Mouse (Mus musculus) hindbrain, embryonic 16.5 days (tissue): ENCODE measurements around the gene Apoc4. TPM values are rescaled to one million over a fixed set of nuclear protein-coding genes. Genes with fewer than 3 reads are reported as not detected.

ENCODE experiments used
- ATAC-seq: fragments of 200-750 bp; cut with Nextera tagmentation; 2 replicates; pipeline ENCODE4 v1.8.0; 2017; ENCODE audit warnings: moderate TSS enrichment, moderate library complexity
- H3K27ac ChIP-seq: fragments of 300-500 bp; sonication (generic); 2 replicates; pipeline ENCODE4 v1.5.1; 2014; ENCODE audit warnings: low read depth, mild to moderate bottlenecking, control low read depth, low read length, moderate library complexity
- H3K27me3 ChIP-seq: fragments of 300-500 bp; sonication (generic); replicated peaks from 2 replicates; pipeline ENCODE4 v1.6.1; 2014; ENCODE audit warnings: low read length; ENCODE audit not compliant: control insufficient read depth, insufficient read depth
- H3K36me3 ChIP-seq: fragments of 300-500 bp; sonication (generic); 2 replicates; pipeline ENCODE4 v1.6.1; 2014; ENCODE audit warnings: mild to moderate bottlenecking, low read length, moderate library complexity, mixed read lengths; ENCODE audit not compliant: control insufficient read depth, insufficient read depth
- H3K4me1 ChIP-seq: fragments of 300-500 bp; sonication (generic); 2 replicates; pipeline ENCODE4 v1.6.1; 2014; ENCODE audit warnings: low read depth, low read length; ENCODE audit not compliant: control insufficient read depth, insufficient read depth
- H3K4me2 ChIP-seq: fragments of 300-500 bp; sonication (generic); 2 replicates; pipeline ENCODE4 v1.6.1; 2014; ENCODE audit warnings: mild to moderate bottlenecking, low read length, control low read depth, moderate library complexity
- H3K4me3 ChIP-seq: fragments of 300-500 bp; sonication (generic); 2 replicates; pipeline ENCODE4 v1.5.1; 2014; ENCODE audit warnings: mild to moderate bottlenecking, low read length, control low read depth, moderate library complexity
- H3K9ac ChIP-seq: fragments of 300-500 bp; sonication (generic); 2 replicates; pipeline ENCODE4 v1.6.1; 2014; ENCODE audit warnings: low read depth, mild to moderate bottlenecking, control low read depth, low read length, moderate library complexity
- H3K9me3 ChIP-seq: fragments of 300-500 bp; sonication (generic); 2 replicates; pipeline ENCODE4 v1.6.1; 2014; ENCODE audit warnings: mild to moderate bottlenecking, low read length, moderate library complexity; ENCODE audit not compliant: control insufficient read depth
- WGBS: fragments of 180-500 bp; shearing (Covaris S2); extraction: QIAGEN DNeasy Blood & Tissue Kit; methylation state at CpG from one replicate; pipeline ENCODE4 v1.1.7; 2014; 5-methylcytosine and 5-hydroxymethylcytosine counted together
- polyA plus RNA-seq: library from polyadenylated mRNA; unstranded; fragments of >200 nt; fragmentation: Nextera tagmentation; extraction: Ambion mirVana; gene quantifications from 2 replicates; pipeline ENCODE4 v1.2.1, GENCODE M21; 2015

Apoc4 gene
- polyA plus RNA-seq, 1 experiment from 2014 or later = not detected

DNA sequence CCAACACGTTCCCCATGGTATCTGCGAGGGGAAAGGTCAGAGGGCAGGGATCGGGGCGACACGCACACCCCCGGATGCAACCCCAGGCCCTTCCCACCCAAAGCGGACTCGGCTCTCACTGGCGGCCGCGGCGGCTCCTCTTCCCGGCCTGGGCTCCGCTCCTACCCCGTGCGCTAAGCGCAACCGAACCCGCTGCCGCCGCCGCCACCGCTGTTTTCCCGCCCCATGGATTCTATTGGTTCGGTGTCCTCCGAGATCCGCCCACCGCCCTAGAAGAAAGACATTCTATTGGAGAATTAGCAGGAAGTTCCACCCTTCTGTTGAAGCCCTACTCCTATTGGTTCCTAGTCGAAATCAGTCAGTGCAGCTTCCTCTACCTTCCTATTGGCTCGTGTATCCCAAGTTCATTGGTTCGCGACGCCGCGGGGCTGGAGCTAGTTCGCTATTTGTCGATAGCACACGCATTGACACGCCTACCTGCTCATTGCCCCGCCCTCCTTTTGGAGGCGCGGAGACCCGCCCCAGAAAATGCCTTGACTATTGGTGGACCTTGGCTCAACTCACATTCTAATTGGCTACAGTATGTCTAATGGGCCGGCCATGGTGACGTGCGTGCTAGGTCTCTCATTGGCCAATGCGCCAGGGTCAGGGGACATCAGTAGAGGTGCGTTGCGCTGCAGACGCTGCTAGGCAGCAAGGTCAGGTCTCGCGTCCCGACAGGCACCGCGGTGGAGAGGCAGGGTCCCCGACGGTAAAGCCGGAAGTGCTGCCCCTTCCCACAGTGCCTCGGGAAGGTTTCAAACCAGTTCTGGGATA is 34.2 kb upstream of the Apoc4 start, which contains the start of gene Tomm40:
Gene Tomm40, minus strand, starts transcription at position 200 of the 816 bp plus-strand sequence.
- H3K36me3 ChIP-seq = peaks cover 5% of the 10 kb centered on the region

DNA sequence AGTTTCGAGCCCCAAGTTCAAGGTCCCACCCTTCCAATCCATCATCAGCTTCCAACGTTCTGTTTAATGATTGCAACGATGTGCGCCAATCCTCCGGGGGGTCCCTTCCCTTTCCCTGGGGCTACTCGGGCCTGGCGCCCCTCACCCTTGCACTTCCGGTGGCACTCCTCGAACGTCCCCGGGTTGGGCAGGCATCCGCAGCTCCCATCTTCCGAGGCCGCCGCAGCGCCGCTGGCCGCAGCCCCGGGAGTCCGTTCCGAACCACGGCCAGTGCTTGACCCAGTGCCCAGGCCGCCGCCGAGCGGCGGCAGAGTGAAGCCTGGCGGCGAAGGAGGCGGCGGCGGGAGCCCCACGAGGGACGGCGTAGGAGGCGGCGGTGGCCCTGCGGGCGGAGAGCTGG is 33.6 kb upstream of the Apoc4 start:
- H3K9ac ChIP-seq = peak overlapping the region; percentile 84
- H3K27ac ChIP-seq = peak overlapping the region; percentile 71
- H3K4me1 ChIP-seq = peaks cover 16% of the 10 kb centered on the region
- H3K9me3 ChIP-seq = no peaks in the 10 kb centered on the region
- ATAC-seq = no peak
- H3K4me2 ChIP-seq = peak overlapping the region; percentile 74
- H3K27me3 ChIP-seq = no peaks in the 10 kb centered on the region
- under 1% methylated on average over 37 of the region's 39 CpGs for WGBS
- peaks cover 8% of the 10 kb centered on the region for H3K36me3 ChIP-seq
- H3K4me3 ChIP-seq = peak overlapping the region; percentile 75

More for the DNA sequence above, 34.2 kb upstream of the Apoc4 start, which contains the start of gene Tomm40:
- ATAC-seq = peak; percentile 99
- peak within 1 kb of the TSS; percentile 91 for H3K27ac ChIP-seq
- no peaks in the 10 kb centered on the region for H3K27me3 ChIP-seq
- H3K4me1 ChIP-seq = peaks cover 16% of the 10 kb centered on the region
- no peaks in the 10 kb centered on the region for H3K9me3 ChIP-seq
- peak within 1 kb of the TSS; percentile 75 for H3K4me3 ChIP-seq
- H3K9ac ChIP-seq = peak within 1 kb of the TSS; percentile 84
- peak within 1 kb of the TSS; percentile 74 for H3K4me2 ChIP-seq
- under 1% methylated on average over 54 of the region's 59 CpGs for WGBS

DNA sequence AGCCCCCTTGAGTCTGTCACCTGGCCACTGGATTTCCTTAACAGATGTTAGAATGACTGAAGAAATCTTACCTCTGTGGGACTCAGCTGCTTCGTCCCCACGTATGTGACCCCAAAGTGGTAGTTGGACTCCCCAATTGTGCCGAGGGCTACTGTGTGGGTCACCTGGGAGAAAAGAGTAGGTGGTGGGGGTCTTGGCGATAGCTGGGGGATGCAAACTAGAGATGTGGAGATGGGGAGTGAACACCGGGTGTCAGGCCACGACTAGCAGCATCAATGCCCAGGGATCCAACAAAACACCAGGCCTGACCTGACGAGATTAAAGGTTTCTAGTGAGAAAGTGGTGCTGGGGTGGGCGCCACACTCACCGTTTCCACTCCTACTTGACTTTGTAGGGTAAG is 32.3 kb upstream of the Apoc4 start:
- H3K27me3 ChIP-seq = no peaks in the 10 kb centered on the region
- no peak for ATAC-seq
- H3K4me3 ChIP-seq = no peak overlapping the region
- H3K4me2 ChIP-seq = no peak overlapping the region
- H3K4me1 ChIP-seq = peaks cover 16% of the 10 kb centered on the region
- H3K36me3 ChIP-seq = peaks cover 19% of the 10 kb centered on the region
- WGBS = 96% methylated on average over 9 of the region's 9 CpGs
- no peak overlapping the region for H3K9ac ChIP-seq
- no peak overlapping the region for H3K27ac ChIP-seq
- no peaks in the 10 kb centered on the region for H3K9me3 ChIP-seq

GRCm38 (mm10) chr7:19713196-19713595 is 31.9 kb upstream of the Apoc4 start:
- Histone ChIP-seq H3K9me3 (no peaks in the 10 kb centered on the region), H3K36me3 (peaks cover 20% of the 10 kb centered on the region), H3K9ac (no peak overlapping the region), H3K27me3 (no peaks in the 10 kb centered on the region), H3K27ac (no peak overlapping the region), H3K4me2 (no peak overlapping the region), H3K4me3 (no peak overlapping the region), H3K4me1 (peaks cover 16% of the 10 kb centered on the region)
- no peak for ATAC-seq
- WGBS = 48% methylated on average over 4 of the region's 4 CpGs

DNA sequence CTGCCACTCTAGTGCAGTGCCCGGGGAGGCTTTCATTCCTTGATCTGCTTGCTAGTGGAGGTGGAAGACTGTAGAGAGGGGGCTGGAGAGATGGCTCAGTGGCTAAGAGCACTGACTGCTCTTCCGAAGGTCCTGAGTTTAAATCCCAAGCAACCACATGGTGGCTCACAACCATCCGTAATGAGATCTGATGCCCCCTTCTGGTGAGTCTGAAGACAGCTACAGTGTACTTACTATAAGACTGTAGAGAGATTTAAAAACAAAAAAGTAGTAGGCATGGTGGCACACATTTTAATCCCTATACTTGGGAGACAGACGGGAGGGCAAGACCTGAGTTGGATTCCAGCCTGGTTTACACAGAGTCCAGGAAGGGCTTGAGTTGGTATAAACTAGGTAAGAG is 31.1 kb upstream of the Apoc4 start:
- peaks cover 24% of the 10 kb centered on the region for H3K36me3 ChIP-seq
- no peak overlapping the region for H3K4me3 ChIP-seq
- no peaks in the 10 kb centered on the region for H3K27me3 ChIP-seq
- no peaks in the 10 kb centered on the region for H3K9me3 ChIP-seq
- WGBS = 76% methylated on average over 4 of the region's 4 CpGs
- H3K27ac ChIP-seq = no peak overlapping the region
- ATAC-seq = no peak
- H3K9ac ChIP-seq = no peak overlapping the region
- no peak overlapping the region for H3K4me2 ChIP-seq
- peaks cover 16% of the 10 kb centered on the region for H3K4me1 ChIP-seq

DNA sequence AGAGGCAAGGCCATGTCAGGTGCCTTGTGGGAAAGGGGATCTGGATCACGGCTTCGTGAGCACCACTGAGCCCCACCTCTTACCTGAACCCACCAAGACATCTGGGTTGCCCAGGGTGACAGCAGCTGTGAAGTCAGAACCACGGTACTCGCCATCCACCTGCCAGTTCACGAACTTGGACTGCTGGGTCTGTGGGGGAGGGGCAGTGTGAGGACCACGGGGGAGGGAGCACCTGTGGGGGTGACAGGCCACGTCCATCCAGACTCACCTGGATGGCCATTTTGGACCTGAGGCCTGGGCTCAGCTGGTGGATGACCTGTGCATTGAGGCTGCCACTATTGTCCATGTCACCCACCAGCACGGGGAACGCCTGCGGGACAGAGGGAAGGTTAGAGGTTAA is 29.4 kb upstream of the Apoc4 start:
- no peak overlapping the region for H3K4me2 ChIP-seq
- H3K27me3 ChIP-seq = no peaks in the 10 kb centered on the region
- H3K9ac ChIP-seq = no peak overlapping the region
- peaks cover 29% of the 10 kb centered on the region for H3K36me3 ChIP-seq
- no peak overlapping the region for H3K4me3 ChIP-seq
- peaks cover 11% of the 10 kb centered on the region for H3K4me1 ChIP-seq
- no peak for ATAC-seq
- WGBS = 93% methylated on average over 10 of the region's 10 CpGs
- no peaks in the 10 kb centered on the region for H3K9me3 ChIP-seq
- no peak overlapping the region for H3K27ac ChIP-seq

DNA sequence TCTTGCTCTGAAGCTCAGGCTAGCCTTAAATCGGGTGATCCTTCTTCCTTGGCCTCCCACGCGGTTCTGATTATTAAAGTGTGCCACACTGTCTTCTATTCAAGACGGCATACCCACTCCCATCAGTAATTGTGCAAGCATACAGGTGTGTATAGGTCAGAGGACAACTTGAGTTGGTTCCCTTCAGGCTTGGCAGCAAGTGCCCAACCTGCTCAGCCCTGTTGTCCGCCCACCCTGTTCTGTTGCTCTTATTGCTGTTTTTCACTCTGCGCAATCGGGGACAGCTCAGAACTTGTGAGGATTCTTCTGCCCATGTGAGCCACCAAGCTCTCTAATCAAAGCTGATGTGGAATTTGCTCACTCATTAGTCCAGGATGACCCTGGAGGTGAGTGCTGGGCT is 24.0 kb upstream of the Apoc4 start:
- Histone ChIP-seq H3K4me1 (peaks cover 3% of the 10 kb centered on the region; the same call in 1 of the 2 replicates), H3K9me3 (no peaks in the 10 kb centered on the region), H3K9ac (no peak overlapping the region), H3K4me2 (no peak overlapping the region), H3K4me3 (no peak overlapping the region), H3K27me3 (no peaks in the 10 kb centered on the region), H3K36me3 (peaks cover 24% of the 10 kb centered on the region), H3K27ac (no peak overlapping the region)
- 98% methylated on average over 7 of the region's 7 CpGs for WGBS
- no peak for ATAC-seq

- Histone ChIP-seq H3K27me3 (no peaks in the 10 kb centered on the region), H3K36me3 (peaks cover 19% of the 10 kb centered on the region)
- 95% methylated on average over 4 of the region's 4 CpGs for WGBS
Measured at GRCm38 (mm10) chr7:19704475-19704874, 23.2 kb upstream of the Apoc4 start.

DNA sequence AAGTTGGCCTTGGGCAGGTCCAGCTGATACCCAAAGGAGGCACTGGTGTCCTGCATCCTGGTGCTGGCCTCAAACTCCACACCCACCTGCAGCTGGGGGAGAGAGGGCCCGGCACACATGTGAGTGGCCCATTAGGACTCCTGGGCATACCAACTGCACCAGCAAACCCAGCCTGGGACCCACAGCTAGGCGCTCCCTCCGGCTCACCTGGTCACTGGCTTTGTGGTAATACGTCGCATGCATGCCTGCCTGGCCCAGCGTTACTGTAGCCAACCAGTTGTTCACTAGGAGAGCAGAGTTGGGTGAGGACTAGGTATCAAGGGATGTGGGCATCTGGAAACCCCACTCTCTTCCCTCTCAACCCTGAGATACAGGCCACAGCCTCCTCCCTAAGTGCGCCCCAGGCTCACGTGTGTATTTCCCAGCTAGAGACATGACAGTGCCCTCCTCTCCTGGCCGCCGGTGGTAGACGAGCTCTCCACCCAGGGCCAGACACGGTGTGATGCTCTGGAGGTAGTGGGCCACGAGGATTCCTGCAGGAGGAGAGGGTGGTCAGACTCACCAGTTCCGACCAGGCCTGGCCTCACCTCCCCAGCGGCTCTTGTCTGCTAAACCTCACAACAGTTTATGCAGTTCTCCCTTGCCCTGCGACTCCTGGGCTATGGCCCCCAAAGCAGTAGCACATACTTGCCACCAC is 21.7 kb upstream of the Apoc4 start:
- H3K4me1 ChIP-seq = peaks cover 19% of the 10 kb centered on the region
- peaks cover 9% of the 10 kb centered on the region for H3K36me3 ChIP-seq
- H3K4me2 ChIP-seq = no peak overlapping the region
- H3K9me3 ChIP-seq = no peaks in the 10 kb centered on the region
- no peak overlapping the region for H3K9ac ChIP-seq
- no peak for ATAC-seq
- H3K27me3 ChIP-seq = no peaks in the 10 kb centered on the region
- H3K4me3 ChIP-seq = no peak overlapping the region
- 94% methylated on average over 16 of the region's 16 CpGs for WGBS
- no peak overlapping the region for H3K27ac ChIP-seq

More at GRCm38 (mm10) chr7:19704475-19704874, 23.2 kb upstream of the Apoc4 start:
- Histone ChIP-seq H3K9me3 (no peaks in the 10 kb centered on the region), H3K4me1 (peaks cover 4% of the 10 kb centered on the region), H3K4me2 (no peak overlapping the region), H3K4me3 (no peak overlapping the region), H3K9ac (no peak overlapping the region), H3K27ac (no peak overlapping the region)
- no peak for ATAC-seq
